In the genomic region with DNA sequence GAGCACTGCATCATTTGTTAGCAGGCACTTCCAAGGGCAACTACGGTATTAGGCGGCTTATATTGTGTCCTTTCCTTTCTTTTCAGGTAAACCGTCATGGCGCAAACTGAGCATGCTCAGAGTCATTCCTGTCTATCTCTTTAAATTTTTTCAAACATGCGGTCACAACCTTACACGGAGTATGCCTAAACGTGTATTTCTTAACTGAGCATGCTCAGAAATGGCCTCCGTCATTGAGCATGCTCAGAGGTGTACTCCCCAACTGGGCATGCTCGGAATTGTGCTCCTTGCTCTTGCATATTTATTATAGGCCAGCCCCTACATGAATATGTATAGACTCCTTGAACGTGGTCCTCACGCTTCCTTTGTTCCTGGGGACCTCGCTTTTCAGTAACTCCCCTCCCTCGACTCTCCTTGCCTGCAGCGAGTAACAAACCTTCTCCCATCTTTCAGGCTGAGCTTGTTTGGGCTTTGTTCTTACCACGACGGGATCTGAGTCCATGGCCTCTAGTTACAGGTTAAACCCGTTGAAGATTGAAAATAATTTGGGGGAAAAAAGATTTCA, we compare ENCODE assay signal across 8 mouse cellular contexts. TPM values are rescaled to one million over a fixed set of nuclear protein-coding genes. Genes with fewer than 3 reads are reported as not detected.
DNase-seq lines count a peak whose midpoint lies in the region; ATAC-seq and TF ChIP-seq lines count a peak whose summit lies in the region.

No protein-coding gene starts in this region.

- H3K4me1 ChIP-seq in heart, embryonic 10.5 days = 0 out of 2 replicates have a peak, but pooled peaks cover 3% of the 10 kb centered on the region
- 0 out of 2 replicates have a peak, but pooled peaks cover 4% of the 10 kb centered on the region for H3K4me1 ChIP-seq in kidney, embryonic 15.5 days
- H3K4me1 ChIP-seq in limb, embryonic 15.5 days = peaks cover 3% of the 10 kb centered on the region; the same call in 1 of the 2 replicates
- no peaks in the 10 kb centered on the region for H3K4me1 ChIP-seq in midbrain, postnatal 0 days (ENCODE audit: insufficient read depth, low read length)

- peak; percentile 23; the same call in 1 of the 2 replicates for TF ChIP-seq CTCF in midbrain, postnatal 0 days (IDR thresholded peaks at IDR 0.05)

- H3K9ac ChIP-seq in kidney, embryonic 15.5 days = peak overlapping the region; percentile 35; the same call in 1 of the 2 replicates
- H3K9ac ChIP-seq in limb, embryonic 15.5 days = peak overlapping the region; percentile 20; the same call in 1 of the 2 replicates
- H3K9ac ChIP-seq in midbrain, postnatal 0 days (replicated peaks; ENCODE audit: low read length, poor library complexity, severe bottlenecking) = no peak overlapping the region; the same call in 1 of the 2 replicates

- DNase-seq in CD4-positive helper T cell, adult 2 months (ENCODE audit: low read depth, low spot score) = peak; percentile 93
- peak; percentile 97 for DNase-seq in brain, adult 2 months (ENCODE audit: low read depth, low spot score)
- DNase-seq in heart, embryonic 10.5 days (ENCODE audit: low spot score) = peak; percentile 94
- peak; percentile 96 for DNase-seq in midbrain, postnatal 0 days (ENCODE audit: low spot score)
- DNase-seq in splenic B cell, adult 2 months (ENCODE audit: low read depth, low spot score) = peak; percentile 91

- H3K27ac ChIP-seq in heart, embryonic 10.5 days = peak overlapping the region; percentile 87
- H3K27ac ChIP-seq in kidney, embryonic 15.5 days = peak overlapping the region; percentile 91
- peak overlapping the region; percentile 85 for H3K27ac ChIP-seq in limb, embryonic 15.5 days
- peak overlapping the region; percentile 72 for H3K27ac ChIP-seq in midbrain, postnatal 0 days (ENCODE audit: low read depth, low read length)

- H3K4me2 ChIP-seq in kidney, embryonic 15.5 days = peak overlapping the region; percentile 58
- H3K4me2 ChIP-seq in limb, embryonic 15.5 days = peak overlapping the region; percentile 44
- H3K4me2 ChIP-seq in midbrain, postnatal 0 days (ENCODE audit: low read depth, low read length, poor library complexity, severe bottlenecking) = peak overlapping the region; percentile 41

- peak; percentile 99 for ATAC-seq in erythroblast, adult 5-6 weeks (replicated peaks; ENCODE audit: low FRiP score, poor library complexity, severe bottlenecking)
- peak; percentile 97 for ATAC-seq in kidney, embryonic 15.5 days (replicated peaks; ENCODE audit: low FRiP score)
- peak; percentile 97 for ATAC-seq in limb, embryonic 15.5 days (ENCODE audit: insufficient number of reproducible peaks, low FRiP score, low TSS enrichment, low read depth)
- peak; percentile 98 for ATAC-seq in midbrain, postnatal 0 days (ENCODE audit: low FRiP score)

- no peaks in the 10 kb centered on the region for H3K9me3 ChIP-seq in heart, embryonic 10.5 days
- H3K9me3 ChIP-seq in kidney, embryonic 15.5 days (replicated peaks) = no peaks in the 10 kb centered on the region
- H3K9me3 ChIP-seq in limb, embryonic 15.5 days = no peaks in the 10 kb centered on the region
- no peaks in the 10 kb centered on the region for H3K9me3 ChIP-seq in midbrain, postnatal 0 days (ENCODE audit: low read length)

- H3K36me3 ChIP-seq in heart, embryonic 10.5 days = no peaks in the 10 kb centered on the region
- no peaks in the 10 kb centered on the region for H3K36me3 ChIP-seq in kidney, embryonic 15.5 days
- H3K36me3 ChIP-seq in limb, embryonic 15.5 days = no peaks in the 10 kb centered on the region
- no peaks in the 10 kb centered on the region for H3K36me3 ChIP-seq in midbrain, postnatal 0 days (ENCODE audit: insufficient read depth, low read length)
- H3K36me3 ChIP-seq in splenic B cell, adult 2 months (ENCODE audit: control insufficient read depth, insufficient read depth, low read length, poor library complexity, severe bottlenecking) = no peaks in the 10 kb centered on the region

- 10% methylated on average over 17 of the region's 17 CpGs for WGBS in heart, embryonic 10.5 days
- 12% methylated on average over 17 of the region's 17 CpGs for WGBS in kidney, embryonic 15.5 days
- WGBS in limb, embryonic 15.5 days = 11% methylated on average over 17 of the region's 17 CpGs
- WGBS in midbrain, postnatal 0 days = 12% methylated on average over 17 of the region's 17 CpGs

- H3K4me3 ChIP-seq in heart, embryonic 10.5 days = peak overlapping the region; percentile 52
- peak overlapping the region; percentile 42 for H3K4me3 ChIP-seq in kidney, embryonic 15.5 days (replicated peaks)
- peak overlapping the region; percentile 39 for H3K4me3 ChIP-seq in limb, embryonic 15.5 days
- peak overlapping the region; percentile 29 for H3K4me3 ChIP-seq in midbrain, postnatal 0 days (ENCODE audit: low read depth, low read length)

- H3K27me3 ChIP-seq in heart, embryonic 10.5 days (ENCODE audit: insufficient read depth, poor library complexity, severe bottlenecking) = peaks cover 28% of the 10 kb centered on the region; the same call in 1 of the 2 replicates
- peaks cover 18% of the 10 kb centered on the region for H3K27me3 ChIP-seq in kidney, embryonic 15.5 days
- H3K27me3 ChIP-seq in limb, embryonic 15.5 days = peaks cover 6% of the 10 kb centered on the region; the same call in 1 of the 2 replicates
- H3K27me3 ChIP-seq in midbrain, postnatal 0 days (ENCODE audit: insufficient read depth, low read length) = no peaks in the 10 kb centered on the region
- H3K27me3 ChIP-seq in splenic B cell, adult 2 months (ENCODE audit: control insufficient read depth, insufficient read depth, low read length, poor library complexity, severe bottlenecking) = no peaks in the 10 kb centered on the region

RNA-seq across cellular contexts. Expression of a gene that starts 50.1 kb away (rescaled TPM):
- total RNA-seq in erythroblast, adult 5-6 weeks (2015; ENCODE audit: low replicate concordance) = 61.2 and 65.3 TPM in 2 replicates
- 87.1 and 90.4 TPM in 2 replicates for total RNA-seq in erythroblast, adult 5-6 weeks (2017; ENCODE audit: low replicate concordance)
- polyA plus RNA-seq in heart, embryonic 10.5 days (2016; fragmentation: Nextera tagmentation; extraction: Ambion mirVana) = 101 and 118 TPM in 2 replicates
- polyA plus RNA-seq in kidney, embryonic 15.5 days (2015; fragmentation: Nextera tagmentation; extraction: Ambion mirVana) = 130 and 133 TPM in 2 replicates
- polyA plus RNA-seq in limb, embryonic 15.5 days (2015; fragmentation: Nextera tagmentation; extraction: Ambion mirVana) = 107 and 121 TPM in 2 replicates
- 120 and 161 TPM in 2 replicates for total RNA-seq in midbrain, postnatal 0 days (2014; rRNA removed)
- 80.6 and 109 TPM in 2 replicates for polyA plus RNA-seq in midbrain, postnatal 0 days (2015; fragmentation: Nextera tagmentation; extraction: Ambion mirVana)

Comparison
In these comparisons a context has a peak if more than half of its experiments do, and no peak if none do; other contexts are left out.
1. Peak in every context shown above with its lines: DNase-seq, ATAC-seq, H3K4me3 ChIP-seq and H3K27ac ChIP-seq.